Mouse (Mus musculus) layer of hippocampus, adult 2 months (tissue): Measurements from ENCODE around the gene Lrig3. TPM values are rescaled to one million over a fixed set of nuclear protein-coding genes. Genes with fewer than 3 reads are reported as not detected.
A peak's percentile ranks its signal among the peaks of the same experiment; 100 is the strongest.

Experiments used
- DNase-seq, 2 experiments: peaks; one replicate each; pipeline ENCODE4 v3.0.0; 2022; ENCODE audit warnings: low spot score in 2 of 2
- H3K27ac ChIP-seq: fragments of 200-600 bp; 2 replicates; pipeline ENCODE4 v1.8.1; 2022
- H3K4me3 ChIP-seq: fragments of 200-600 bp; 2 replicates; pipeline ENCODE4 v1.8.1; 2022; ENCODE audit warnings: mild to moderate bottlenecking
- CTCF ChIP-seq: fragments of 200-600 bp; conservative IDR thresholded peaks from 2 replicates; pipeline ENCODE4 v1.8.1; 2022; ENCODE audit warnings: antibody characterized with exemption, mild to moderate bottlenecking, moderate library complexity
- long read RNA-seq, 2 experiments: library from polyadenylated mRNA; stranded (forward); transcript quantifications; one replicate each; pipeline ENCODE4 v2.0.0; 2021; ENCODE audit warnings: borderline mapping rate in 2 of 2
- total RNA-seq, 2 experiments: library from RNA; stranded (reverse); gene quantifications; 2 replicates each; pipeline ENCODE4 v1.2.3; 2021

Lrig3 gene
- total RNA-seq = 1 to 10 TPM; 3.5 to 3.6 TPM
- long read RNA-seq, experiment 1, full-length matches to known transcripts = 3 of 4 reads
- long read RNA-seq, experiment 1, partial matches to known transcripts = 0 of 4 reads
- long read RNA-seq, experiment 1, other reads (novel, unspliced or antisense) = 1 of 4 reads
- long read RNA-seq, experiment 2, partial matches to known transcripts = 0 of 1 reads
- long read RNA-seq, experiment 2, other reads (novel, unspliced or antisense) = 1 of 1 reads

DNA sequence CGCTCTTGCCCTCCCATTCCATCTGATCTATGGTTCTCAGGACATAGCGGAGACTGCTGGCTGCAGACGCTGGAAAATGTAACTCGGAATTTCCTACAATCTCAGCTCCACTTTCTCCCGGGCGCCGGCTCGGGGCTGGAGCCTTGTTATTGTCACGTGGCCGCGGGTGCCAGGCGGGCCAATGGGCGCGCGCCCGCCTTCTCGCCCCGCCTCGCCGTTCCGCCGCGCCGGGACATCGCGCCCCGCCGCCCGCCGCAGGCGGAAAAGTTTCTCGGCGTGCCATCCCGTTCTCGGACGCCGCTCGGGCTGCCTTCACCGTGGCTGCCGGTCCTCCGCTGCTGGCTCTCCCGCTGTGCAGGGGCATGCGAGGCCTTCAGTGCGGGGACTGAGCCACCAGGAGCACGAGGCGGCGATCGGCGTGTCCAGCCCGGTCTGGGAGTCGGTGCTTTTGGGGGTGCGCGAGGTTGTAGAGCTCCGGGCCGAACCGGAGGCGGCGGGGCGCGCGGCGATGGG lies at the start of gene Lrig3:
Lrig3 (plus strand) TSS at position 201 of the 513 bp plus-strand sequence.
- Histone ChIP-seq H3K27ac (peak within 1 kb of the TSS; percentile 85), H3K4me3 (peak within 1 kb of the TSS; percentile 73)
- peak; percentile 63 to 72 for DNase-seq
- no peak for TF ChIP-seq CTCF

DNA sequence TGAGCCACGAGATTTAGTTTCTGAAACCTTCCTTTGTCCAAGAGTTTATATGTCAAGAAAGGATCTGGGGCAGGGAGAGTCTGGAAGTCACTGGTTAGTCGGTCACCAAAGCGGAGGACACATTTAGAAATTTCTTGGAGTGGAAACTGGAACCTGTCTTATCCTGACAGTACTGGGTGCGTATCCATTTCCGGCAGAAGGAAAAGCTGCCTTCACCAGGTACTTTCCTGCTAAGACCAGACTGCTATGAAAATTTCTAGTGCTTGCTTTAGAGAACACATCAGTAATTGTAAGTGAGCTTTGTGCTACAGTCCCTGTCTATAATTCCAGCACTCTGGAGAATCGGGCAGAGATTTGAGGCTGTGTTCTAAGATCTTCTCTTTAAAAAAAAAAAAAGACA lies 49.2 kb upstream of the Lrig3 start:
- no peak overlapping the region for H3K27ac ChIP-seq
- no peak overlapping the region for H3K4me3 ChIP-seq
- no peak for TF ChIP-seq CTCF
- DNase-seq = no peak

DNA sequence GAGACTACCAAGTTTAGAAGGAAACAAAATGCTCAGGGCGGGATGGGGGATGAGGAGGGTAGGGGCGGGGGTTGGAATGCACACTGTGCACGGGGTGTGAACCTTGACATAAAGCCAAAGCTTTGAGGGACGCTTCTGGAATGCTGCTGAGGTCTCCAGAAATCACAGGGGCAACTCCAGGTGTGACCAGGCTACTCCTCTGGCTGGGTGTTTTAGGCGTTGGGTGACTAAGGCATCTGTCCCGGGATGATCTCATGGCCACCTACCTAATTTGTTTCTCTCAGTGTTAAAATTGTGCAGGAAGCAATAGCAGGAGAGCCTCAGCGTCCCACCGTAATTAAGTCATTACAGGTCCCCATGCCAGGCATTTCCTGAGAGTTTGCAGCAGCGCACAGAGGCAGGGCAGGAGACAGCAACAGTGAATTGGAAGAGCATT lies 48.5 kb upstream of the Lrig3 start:
- no peak for DNase-seq
- Histone ChIP-seq H3K4me3 (no peak overlapping the region), H3K27ac (no peak overlapping the region)
- TF ChIP-seq CTCF = no peak

DNA sequence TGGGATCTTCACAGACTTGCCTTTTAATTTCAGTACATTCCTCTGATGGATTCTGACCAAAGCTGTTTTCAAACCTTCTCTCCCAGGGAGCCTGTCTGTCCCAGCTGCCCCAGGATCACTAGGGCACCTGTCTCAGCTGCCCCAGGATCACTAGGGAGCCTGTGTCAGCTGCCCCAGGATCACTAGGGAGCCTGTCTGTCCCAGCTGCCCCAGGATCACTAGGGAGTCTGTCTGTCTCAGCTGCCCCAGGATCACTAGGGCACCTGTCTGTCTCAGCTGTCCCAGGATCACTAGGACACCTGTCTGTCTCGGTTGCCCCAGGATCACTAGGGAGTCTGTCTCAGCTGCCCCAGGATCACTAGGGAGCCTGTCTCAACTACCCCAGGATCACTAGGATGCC lies 47.0 kb upstream of the Lrig3 start:
- Histone ChIP-seq H3K4me3 (no peak overlapping the region), H3K27ac (no peak overlapping the region)
- no peak for TF ChIP-seq CTCF
- DNase-seq = no peak

DNA sequence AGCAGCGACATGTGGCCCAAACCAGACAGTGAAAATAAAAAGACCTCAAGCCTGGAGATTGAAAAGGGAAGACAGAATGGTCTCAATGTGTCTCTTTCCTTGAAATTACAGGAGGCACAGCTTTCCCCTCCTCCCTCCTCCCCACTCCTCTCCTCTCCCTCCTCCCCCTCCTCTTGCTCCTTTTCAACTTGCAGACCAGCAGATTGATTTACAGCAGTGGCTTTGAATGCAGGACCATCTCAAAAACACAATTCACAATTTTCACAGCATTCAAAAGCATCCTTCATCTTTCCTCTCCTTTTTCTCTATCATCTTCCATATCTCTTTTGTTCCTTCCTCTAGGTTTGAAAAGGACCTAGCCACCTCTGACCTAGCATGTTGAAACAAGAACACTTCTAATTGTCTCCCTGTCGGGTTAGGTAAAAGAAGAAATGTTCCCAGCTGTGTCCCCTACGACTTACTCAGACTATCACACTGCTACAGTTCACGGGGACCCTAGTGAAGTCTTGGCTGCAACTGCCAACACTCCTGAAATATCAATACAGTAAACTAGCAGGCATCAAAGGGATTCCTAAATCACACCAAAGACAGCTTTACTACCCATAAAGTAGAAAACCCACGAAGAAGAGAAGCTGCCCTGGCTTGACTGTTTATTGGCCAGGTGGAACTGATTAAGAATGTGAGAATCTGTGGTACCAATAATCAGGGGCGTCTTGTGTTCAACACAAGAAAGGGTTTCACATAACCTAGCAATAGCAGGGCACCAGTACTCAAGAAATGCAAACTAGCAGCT lies 44.1 kb upstream of the Lrig3 start:
- no peak overlapping the region for H3K4me3 ChIP-seq
- H3K27ac ChIP-seq = no peak overlapping the region
- TF ChIP-seq CTCF = no peak

DNA sequence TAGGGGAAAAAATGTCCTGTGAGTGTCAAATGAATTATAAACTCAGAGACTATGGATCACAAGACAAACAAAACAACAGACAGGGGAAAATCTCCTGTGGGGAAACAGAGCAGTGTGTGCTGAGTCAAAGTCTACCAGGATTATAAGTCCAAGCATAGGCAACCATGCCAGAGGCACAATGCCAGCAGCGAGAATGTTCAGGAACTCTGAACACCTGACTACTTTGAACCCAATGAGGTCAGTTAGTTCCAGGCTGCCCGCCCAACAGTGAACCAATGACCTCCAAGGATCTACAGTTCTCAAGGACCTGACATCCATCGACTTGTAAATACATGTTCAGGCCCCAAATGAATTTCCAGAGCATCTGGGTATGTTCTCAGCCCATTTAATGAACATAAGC lies 36.0 kb upstream of the Lrig3 start:
- no peak for TF ChIP-seq CTCF
- Histone ChIP-seq H3K27ac (no peak overlapping the region), H3K4me3 (no peak overlapping the region)
- no peak for DNase-seq

More for the DNA sequence above, 44.1 kb upstream of the Lrig3 start:
- DNase-seq = no peak

DNA sequence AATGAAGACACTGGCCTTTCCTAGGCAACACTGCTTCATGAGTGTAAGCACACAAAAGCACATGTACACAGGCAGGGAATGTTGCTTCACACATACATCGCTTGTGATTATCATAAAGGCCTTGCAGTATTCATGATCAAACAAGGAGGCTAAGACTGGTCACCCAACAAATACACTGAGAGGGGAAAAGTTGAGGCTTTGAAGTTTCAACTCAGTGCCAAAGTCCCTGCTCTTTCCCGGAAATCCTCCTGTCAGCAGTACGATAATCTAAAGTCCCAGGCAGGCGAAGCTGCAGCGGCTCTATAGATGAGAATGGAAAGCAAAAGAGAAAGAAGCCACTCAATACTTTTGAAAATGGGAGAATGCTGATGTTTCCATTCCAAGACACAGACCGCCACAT lies 32.6 kb upstream of the Lrig3 start:
- no peak for TF ChIP-seq CTCF
- DNase-seq = no peak
- no peak overlapping the region for H3K4me3 ChIP-seq
- H3K27ac ChIP-seq = no peak overlapping the region

DNA sequence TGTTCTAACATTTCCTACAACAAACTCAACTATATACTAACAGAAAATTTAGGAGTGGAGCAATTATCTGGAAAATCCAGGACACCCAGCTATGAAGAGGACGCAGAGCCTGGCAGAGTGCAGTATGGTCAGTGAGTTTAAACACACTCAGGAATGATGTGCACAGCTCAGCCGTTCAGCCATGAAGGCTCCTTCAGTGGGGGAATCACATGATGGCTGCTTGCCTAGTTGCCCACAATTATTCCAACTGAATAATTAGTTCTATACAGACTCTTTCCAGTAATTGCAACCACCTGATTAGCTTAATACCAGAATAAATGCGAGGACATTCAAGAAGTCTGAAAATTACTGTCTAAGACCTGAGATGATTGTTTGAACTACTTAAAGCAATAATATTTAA lies 31.9 kb upstream of the Lrig3 start:
- no peak for TF ChIP-seq CTCF
- Histone ChIP-seq H3K27ac (no peak overlapping the region), H3K4me3 (no peak overlapping the region)
- DNase-seq = no peak

DNA sequence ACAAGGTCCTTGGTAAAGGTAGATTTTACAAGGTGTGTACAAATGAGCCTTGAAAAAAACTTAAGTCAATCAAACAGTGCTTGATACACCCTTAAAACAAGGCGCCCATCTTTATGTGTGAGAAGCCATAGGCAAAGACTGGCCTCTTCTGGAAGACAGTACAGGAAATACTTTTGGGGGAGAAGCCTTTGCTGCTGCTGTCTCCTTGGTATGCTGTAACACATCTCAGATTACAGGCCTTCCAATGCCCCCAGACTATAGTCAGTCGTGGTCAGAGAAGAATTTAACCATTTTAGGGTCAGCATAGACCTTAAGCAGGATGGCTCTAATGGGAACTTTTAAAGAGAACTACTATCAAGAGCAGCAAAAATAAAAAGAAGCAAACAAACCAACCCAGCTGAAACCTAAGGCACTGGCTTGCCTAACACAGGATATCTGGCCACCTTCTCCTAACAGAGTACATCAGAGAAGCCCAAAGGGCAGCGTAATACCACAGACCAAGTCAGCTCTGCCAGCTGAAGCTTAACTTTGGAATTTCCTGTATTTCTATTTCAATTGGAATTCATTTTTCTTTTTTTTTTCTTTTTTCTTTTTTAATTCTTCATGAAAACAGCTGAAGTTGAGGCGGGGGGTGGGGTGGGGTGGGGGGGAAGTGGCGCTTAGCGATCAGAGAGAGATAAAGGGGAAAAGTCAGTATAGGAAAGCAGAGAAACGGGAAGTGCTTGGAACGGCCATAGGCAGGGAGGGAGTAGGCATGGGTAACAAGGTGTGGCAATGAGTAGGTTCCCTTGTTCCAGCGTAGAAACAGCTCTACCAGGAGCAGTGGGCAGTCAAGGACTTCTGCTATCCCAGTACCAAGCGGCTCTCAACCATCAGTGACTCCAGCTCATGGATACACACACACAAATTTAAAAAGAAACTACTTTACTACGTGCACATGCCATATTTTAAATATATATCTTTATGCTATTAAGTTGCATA lies 28.2 kb upstream of the Lrig3 start:
- Histone ChIP-seq H3K4me3 (no peak overlapping the region), H3K27ac (no peak overlapping the region)
- no peak for DNase-seq
- TF ChIP-seq CTCF = no peak

DNA sequence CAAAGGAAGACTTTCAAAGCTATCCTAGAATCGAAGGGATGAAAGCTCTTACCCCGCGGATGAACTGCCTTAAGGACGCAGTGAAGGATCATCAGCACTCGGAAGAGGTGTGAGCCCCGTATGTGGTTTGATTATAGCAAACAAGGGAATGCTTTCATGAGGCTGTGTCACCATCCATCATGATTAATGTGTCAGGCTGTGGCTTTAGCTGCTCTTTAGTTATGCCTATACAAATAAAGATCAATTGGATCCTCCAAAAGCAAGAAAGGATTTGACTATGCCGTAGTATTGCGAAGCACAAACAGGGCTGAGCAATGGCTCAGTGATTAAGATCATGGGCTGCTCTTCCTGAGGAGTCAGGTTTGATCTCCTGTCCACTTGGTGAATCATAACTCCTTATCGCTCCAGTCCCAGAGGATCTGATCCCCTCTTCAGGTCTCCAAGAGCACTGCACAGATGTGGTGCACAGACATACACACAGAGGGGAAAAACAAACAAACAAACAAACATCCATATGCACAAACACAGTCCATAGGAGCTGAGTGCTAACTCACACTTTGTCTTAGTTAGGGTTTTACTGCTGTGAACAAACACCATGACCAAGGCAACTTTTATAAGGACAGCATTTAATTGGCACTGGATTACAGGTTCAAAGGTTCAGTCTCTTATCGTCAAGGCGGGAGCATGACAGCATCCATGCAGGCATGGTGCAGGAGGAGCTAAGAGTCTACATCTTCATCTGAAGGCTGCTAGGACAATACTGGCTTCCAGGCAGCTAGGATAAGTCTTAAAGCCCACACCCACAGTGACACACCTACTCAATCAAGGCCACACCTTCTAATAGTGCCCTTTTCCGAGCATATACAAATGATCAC lies 27.2 kb upstream of the Lrig3 start:
- no peak for TF ChIP-seq CTCF
- DNase-seq = no peak
- Histone ChIP-seq H3K27ac (no peak overlapping the region), H3K4me3 (no peak overlapping the region)

DNA sequence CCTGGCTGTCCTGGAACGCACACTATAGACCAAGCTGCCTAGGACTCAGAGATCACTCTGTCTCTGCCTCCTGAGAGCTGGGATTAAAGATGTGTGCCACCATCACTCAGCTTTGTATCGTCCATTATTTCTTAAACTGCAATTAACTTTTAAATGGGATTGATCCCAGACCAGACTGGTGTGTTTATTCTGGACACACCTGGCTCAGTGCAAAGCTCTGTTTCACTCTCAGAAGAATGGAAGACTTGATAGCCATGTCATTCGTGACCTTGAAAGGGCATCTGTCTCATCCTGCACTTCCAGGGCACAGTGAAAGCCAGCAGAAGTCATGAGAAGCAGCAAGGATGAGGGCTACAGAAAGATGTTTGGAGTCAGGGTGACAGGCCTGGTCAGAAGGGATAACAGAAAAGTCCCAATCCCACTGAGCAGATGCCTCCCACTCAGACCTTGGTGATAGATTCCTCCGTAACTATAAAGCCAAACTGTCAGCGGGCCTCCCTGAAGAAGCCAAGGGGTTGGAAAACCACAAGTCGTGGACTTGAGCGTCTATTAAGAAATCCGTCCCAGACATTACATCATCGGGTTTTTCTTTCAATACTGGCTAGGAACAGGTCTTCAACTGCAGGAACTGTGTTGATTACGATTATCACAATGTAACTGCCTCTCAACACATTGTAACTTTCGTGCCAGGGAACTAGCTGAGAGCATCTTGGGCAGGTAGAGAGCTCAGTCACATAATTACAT lies 25.5 kb upstream of the Lrig3 start:
- Histone ChIP-seq H3K4me3 (no peak overlapping the region), H3K27ac (no peak overlapping the region)
- DNase-seq = no peak
- TF ChIP-seq CTCF = no peak
